Mouse (Mus musculus): Measurements from ENCODE around the gene Hoxb5. TPM values are rescaled to one million over a fixed set of nuclear protein-coding genes. Genes with fewer than 3 reads are reported as not detected.

Hoxb5 gene
- polyA plus RNA-seq, 1 experiment from 2014 or later: 67.1 TPM

DNA sequence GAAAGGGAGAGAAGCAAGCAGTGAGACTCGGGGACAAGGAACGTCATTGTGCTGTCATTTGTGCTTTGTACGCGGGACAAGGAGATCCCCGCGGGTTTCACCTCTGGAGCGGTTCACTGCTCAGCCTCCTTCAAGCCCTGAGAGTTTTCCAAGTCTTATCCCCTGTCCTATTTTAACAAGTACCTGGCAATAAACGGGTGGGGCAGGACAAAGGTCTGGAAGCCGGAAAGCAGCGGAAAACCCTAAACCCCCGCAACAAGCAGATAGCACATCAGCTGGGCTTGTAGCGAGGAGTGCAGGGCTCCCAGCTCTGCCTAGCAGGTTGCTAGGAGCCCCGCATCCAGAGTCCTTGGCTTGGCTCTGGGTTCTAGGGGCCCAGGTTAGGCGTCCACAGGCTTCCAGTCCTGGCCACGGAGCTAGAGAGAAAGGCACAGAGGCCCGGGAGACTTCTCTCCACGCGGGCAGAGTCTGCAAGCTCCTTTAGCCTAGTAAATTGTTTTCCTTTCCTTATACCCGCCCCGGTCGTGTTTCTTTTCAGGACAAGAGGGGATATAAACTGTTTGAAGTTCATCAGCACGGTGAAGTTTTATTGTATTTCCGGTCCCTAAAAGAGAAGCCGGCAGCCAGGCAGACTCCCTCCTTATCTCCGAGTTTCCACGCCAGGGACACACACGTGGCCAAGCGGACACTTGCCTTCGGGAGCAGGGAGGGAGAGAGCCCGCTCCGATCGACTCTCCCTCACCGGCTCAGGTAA lies 39.3 kb upstream of the Hoxb5 start:
- peaks cover 93% of the 10 kb centered on the region for H3K4me1 ChIP-seq (replicated peaks)
- H3K9ac ChIP-seq: peak overlapping the region; percentile 63
- H3K27ac ChIP-seq (replicated peaks): peak overlapping the region; percentile 30
- WGBS: 7% methylated on average over 33 of the region's 33 CpGs
- H3K27me3 ChIP-seq: peaks cover 33% of the 10 kb centered on the region
- peak overlapping the region; percentile 48 for H3K4me2 ChIP-seq
- ATAC-seq (ENCODE audit: low read depth): no peak
- peaks cover 6% of the 10 kb centered on the region; the same call in 1 of the 2 replicates for H3K36me3 ChIP-seq
- peak overlapping the region; percentile 10 for H3K4me3 ChIP-seq
- no peaks in the 10 kb centered on the region for H3K9me3 ChIP-seq

DNA sequence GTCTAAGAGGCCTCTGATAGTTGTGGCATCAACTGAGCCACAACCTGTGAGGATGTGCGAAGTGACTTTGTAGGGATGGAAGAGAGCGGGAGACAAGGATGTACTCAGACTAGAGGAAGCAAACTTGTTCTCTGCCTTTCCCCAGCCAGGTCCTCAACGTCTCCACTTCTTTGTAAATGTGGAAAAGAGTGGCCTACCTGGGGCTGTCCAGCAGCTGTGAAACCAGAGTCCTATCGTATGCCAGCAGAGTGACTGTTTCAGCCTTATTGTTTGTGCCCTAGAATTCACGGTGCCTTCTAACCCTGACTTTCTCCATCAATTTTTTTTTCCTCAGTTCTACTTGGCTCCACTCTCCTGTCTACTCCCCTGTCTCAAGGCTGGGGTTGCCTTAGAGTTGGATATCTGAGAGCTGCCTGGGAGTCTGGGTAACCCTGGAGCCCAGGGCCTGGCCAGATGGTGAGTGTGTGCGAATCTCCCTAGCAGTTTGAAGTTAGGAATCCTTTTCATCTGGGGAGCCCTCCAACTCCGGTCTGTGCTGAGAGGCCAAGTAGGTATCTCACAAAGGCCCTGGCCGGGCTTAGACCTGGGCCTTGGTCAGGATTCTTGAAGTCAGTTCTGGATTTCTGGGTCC lies 38.6 kb upstream of the Hoxb5 start:
- H3K36me3 ChIP-seq: peaks cover 6% of the 10 kb centered on the region; the same call in 1 of the 2 replicates
- H3K9ac ChIP-seq: peak overlapping the region; percentile 63
- peak overlapping the region; percentile 48 for H3K4me2 ChIP-seq
- WGBS: 27% methylated on average over 8 of the region's 8 CpGs
- peak overlapping the region; percentile 53; the same call in 1 of the 2 replicates for H3K27ac ChIP-seq (replicated peaks)
- no peaks in the 10 kb centered on the region for H3K9me3 ChIP-seq
- ATAC-seq (ENCODE audit: low read depth): no peak
- H3K4me3 ChIP-seq: peak overlapping the region; percentile 10; the same call in 1 of the 2 replicates
- H3K4me1 ChIP-seq (replicated peaks): peaks cover 93% of the 10 kb centered on the region
- H3K27me3 ChIP-seq: peaks cover 29% of the 10 kb centered on the region

DNA sequence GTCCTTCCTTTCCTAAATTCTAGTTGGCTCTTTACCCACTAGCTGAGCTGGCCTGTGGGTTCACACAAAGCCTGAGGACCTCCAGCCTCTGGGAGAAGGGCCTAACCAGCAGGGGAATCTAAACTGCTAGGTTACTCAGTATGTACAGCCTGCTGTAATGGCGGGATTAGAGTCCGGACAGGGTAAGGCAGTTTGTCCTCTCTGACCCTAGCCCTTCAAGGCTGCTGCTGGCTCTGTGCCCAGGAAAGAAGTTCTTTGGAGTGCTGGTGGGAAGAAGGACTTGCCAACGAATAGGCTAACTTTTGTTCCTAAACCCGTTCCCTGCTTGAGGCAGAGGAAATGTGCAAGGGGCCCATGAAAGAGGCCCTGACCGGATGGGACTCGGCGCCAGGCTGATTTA lies 37.2 kb upstream of the Hoxb5 start:
- ATAC-seq (ENCODE audit: low read depth): no peak
- Histone ChIP-seq H3K36me3 (peaks cover 6% of the 10 kb centered on the region; the same call in 1 of the 2 replicates), H3K9ac (peak overlapping the region; percentile 42; the same call in 1 of the 2 replicates), H3K4me2 (peak overlapping the region; percentile 29), H3K27ac (replicated peaks) (peak overlapping the region; percentile 75), H3K27me3 (peaks cover 29% of the 10 kb centered on the region), H3K4me1 (replicated peaks) (peaks cover 93% of the 10 kb centered on the region), H3K4me3 (no peak overlapping the region), H3K9me3 (no peaks in the 10 kb centered on the region)
- WGBS: 12% methylated on average over 7 of the region's 7 CpGs

DNA sequence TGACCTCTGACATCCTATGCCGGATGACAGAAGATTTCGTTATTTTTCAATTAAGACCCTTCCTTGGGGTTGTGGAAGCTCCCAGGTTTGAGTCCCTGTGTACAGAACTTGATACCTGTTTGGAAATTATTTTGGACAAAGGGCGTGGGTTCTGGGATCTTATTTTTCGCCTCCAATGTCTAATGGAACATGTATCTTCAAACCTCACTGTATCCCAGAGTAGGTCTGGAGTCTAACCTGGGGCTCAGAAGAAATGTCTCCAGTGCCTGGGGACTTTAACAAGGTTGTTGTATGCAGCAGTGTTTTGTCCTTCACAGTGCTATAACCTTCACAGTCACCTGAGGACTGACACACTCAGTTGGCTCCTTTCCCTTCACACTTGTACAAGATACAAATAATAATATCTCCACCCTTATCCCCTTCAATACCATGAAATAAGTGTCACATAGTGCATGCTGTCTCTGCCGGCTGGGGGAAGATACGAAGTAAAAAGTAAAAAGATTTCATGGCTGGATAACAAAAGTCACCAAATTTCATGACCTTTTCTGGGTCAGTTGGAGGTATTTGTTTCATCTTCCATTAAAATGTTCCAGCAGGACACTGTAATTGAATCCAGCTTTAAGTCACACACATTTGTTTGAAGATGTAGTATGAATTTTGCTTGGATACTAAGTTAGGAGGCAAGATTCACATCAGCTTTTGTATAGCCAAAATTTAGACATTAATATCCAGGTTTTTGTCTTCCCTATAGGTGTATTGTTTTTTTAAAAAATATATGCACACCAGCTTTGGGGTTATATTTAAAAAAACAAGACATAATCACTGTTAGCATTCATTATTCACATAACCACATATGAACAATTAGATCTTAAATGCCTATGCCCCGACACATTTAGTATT lies 35.9 kb upstream of the Hoxb5 start:
- H3K4me1 ChIP-seq (replicated peaks): peaks cover 84% of the 10 kb centered on the region
- peak overlapping the region; percentile 31 for H3K4me2 ChIP-seq
- 45% methylated on average over 7 of the region's 7 CpGs for WGBS
- H3K36me3 ChIP-seq: peaks cover 6% of the 10 kb centered on the region; the same call in 1 of the 2 replicates
- peak overlapping the region; percentile 42; the same call in 1 of the 2 replicates for H3K9ac ChIP-seq
- peak overlapping the region; percentile 10; the same call in 1 of the 2 replicates for H3K4me3 ChIP-seq
- peak overlapping the region; percentile 75 for H3K27ac ChIP-seq (replicated peaks)
- H3K9me3 ChIP-seq: no peaks in the 10 kb centered on the region
- ATAC-seq (ENCODE audit: low read depth): no peak
- peaks cover 28% of the 10 kb centered on the region for H3K27me3 ChIP-seq

DNA sequence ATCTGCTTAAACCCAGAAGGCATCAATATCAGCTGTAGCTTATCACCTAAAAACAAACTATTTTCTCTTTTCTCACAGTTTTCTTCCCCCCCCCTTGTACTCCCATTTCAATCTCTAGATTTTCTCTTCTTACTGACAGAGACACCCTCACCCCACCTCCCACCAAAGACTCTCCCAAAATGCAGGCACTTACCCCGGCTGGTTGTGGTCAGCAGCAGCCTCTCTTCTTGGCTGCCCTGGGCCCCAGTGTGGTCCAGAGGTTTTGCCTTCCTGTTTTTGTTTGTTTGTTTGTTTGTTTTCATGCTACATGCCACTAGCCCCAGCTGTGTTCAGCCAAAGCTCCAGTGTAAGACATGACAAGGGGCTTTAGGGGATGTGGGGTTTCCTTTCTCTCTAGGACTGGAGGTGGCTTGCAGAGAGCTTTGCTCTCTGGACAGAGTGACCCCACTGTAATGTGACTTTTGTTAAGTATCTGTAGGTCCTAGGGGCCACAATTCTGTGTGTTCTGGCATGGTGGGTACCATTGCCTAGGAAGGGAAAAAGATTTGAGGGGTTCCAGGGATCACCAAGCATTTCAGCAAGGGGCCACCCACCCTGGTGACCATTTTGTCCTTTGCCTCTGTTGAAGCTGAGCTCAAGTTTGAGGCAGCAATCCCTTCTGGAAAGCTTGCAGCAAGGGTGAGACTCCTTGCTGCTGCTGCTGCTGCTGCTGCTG lies 34.9 kb upstream of the Hoxb5 start:
- H3K4me2 ChIP-seq: peak overlapping the region; percentile 96
- peak overlapping the region; percentile 100 for H3K9ac ChIP-seq
- peaks cover 83% of the 10 kb centered on the region for H3K4me1 ChIP-seq (replicated peaks)
- H3K4me3 ChIP-seq: no peak overlapping the region
- H3K27me3 ChIP-seq: peaks cover 19% of the 10 kb centered on the region
- no peak for ATAC-seq (ENCODE audit: low read depth)
- peak overlapping the region; percentile 100 for H3K27ac ChIP-seq (replicated peaks)
- 17% methylated on average over 1 of the region's 1 CpGs for WGBS
- H3K36me3 ChIP-seq: peaks cover 6% of the 10 kb centered on the region; the same call in 1 of the 2 replicates
- H3K9me3 ChIP-seq: no peaks in the 10 kb centered on the region

DNA sequence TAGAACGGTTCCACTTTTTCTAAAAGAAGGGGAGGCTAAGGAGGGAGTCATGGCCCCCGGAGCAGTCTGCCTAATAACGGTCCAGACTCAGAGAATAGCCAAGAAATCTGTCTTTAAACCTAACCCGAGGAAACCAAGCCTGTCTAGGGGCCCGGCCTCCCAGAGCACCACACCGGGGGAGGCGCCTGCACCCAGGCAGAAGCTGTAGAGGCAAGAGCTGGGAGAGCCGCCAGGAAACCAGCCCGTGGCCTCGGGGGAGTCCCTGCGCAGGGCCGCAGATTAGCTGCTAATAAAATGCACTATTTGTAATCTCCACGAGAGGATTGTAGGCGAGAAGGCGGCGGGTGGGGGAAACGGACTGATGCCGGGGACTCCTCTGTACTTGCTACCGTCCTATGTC lies 33.3 kb upstream of the Hoxb5 start:
- 0 out of 2 replicates have a peak, but pooled peaks cover 2% of the 10 kb centered on the region for H3K36me3 ChIP-seq
- peak; percentile 40 for ATAC-seq (ENCODE audit: low read depth)

DNA sequence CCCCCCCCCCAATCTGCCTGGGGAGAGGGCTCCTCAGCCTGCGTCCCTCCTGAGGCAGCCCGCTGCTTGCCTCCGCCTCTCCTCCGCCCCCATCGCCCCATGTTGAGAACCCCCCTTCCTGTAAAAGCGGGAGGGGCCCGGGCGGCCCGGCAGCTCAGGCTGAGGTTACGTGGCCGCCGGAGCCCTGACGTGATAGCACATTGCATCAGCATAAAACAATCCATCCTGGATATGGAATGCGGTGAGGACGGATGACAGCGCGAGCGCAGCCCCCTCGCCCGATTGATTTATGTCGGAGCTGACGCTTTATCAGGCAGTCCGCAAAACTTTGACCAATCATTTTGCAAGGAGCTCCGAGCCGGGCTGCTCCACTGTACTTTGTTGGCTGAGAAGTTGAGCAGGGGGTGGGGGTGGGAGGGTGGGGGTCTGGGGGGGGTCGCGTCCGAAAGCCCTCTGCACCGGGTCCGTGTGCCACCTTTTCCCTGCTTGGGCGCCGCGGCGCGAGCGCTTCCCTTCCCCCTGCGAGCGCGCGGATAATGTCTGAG lies 32.1 kb upstream of the Hoxb5 start, which contains the start of gene Hoxb9:
Gene Hoxb9 (plus strand): TSS at position 462 of the 545 bp plus-strand sequence.
- H3K9ac ChIP-seq: peak within 1 kb of the TSS; percentile 100
- peaks cover 83% of the 10 kb centered on the region for H3K4me1 ChIP-seq (replicated peaks)
- no peaks in the 10 kb centered on the region for H3K9me3 ChIP-seq
- peak within 1 kb of the TSS; percentile 100 for H3K27ac ChIP-seq (replicated peaks)
- peak; percentile 78 for ATAC-seq (ENCODE audit: low read depth)
- H3K4me3 ChIP-seq: peak within 1 kb of the TSS; percentile 99
- H3K4me2 ChIP-seq: peak within 1 kb of the TSS; percentile 96
- H3K36me3 ChIP-seq: no peaks in the 10 kb centered on the region
- H3K27me3 ChIP-seq: peaks cover 7% of the 10 kb centered on the region
- WGBS: under 1% methylated on average over 40 of the region's 40 CpGs

More for the DNA sequence above, 33.3 kb upstream of the Hoxb5 start:
- WGBS: under 1% methylated on average over 19 of the region's 19 CpGs
- peak overlapping the region; percentile 100 for H3K9ac ChIP-seq
- H3K27me3 ChIP-seq: peaks cover 14% of the 10 kb centered on the region
- H3K4me1 ChIP-seq (replicated peaks): peaks cover 83% of the 10 kb centered on the region
- peak overlapping the region; percentile 100 for H3K27ac ChIP-seq (replicated peaks)
- H3K4me3 ChIP-seq: peak overlapping the region; percentile 99
- H3K9me3 ChIP-seq: no peaks in the 10 kb centered on the region
- peak overlapping the region; percentile 96 for H3K4me2 ChIP-seq

DNA sequence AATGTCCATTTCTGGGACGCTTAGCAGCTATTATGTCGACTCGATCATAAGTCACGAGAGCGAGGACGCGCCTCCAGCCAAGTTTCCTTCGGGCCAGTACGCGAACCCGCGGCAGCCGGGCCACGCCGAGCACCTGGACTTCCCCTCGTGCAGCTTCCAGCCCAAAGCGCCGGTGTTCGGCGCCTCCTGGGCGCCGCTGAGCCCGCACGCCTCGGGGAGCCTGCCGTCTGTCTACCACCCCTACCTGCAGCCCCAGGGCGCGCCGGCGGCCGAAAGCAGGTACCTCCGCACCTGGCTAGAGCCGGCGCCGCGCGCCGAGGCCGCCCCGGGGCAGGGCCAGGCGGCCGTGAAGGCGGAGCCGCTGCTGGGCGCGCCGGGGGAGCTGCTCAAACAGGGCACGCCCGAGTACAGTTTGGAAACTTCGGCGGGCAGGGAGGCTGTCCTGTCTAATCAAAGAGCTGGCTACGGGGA lies 31.6 kb upstream of the Hoxb5 start:
- WGBS: under 1% methylated on average over 52 of the region's 52 CpGs

DNA sequence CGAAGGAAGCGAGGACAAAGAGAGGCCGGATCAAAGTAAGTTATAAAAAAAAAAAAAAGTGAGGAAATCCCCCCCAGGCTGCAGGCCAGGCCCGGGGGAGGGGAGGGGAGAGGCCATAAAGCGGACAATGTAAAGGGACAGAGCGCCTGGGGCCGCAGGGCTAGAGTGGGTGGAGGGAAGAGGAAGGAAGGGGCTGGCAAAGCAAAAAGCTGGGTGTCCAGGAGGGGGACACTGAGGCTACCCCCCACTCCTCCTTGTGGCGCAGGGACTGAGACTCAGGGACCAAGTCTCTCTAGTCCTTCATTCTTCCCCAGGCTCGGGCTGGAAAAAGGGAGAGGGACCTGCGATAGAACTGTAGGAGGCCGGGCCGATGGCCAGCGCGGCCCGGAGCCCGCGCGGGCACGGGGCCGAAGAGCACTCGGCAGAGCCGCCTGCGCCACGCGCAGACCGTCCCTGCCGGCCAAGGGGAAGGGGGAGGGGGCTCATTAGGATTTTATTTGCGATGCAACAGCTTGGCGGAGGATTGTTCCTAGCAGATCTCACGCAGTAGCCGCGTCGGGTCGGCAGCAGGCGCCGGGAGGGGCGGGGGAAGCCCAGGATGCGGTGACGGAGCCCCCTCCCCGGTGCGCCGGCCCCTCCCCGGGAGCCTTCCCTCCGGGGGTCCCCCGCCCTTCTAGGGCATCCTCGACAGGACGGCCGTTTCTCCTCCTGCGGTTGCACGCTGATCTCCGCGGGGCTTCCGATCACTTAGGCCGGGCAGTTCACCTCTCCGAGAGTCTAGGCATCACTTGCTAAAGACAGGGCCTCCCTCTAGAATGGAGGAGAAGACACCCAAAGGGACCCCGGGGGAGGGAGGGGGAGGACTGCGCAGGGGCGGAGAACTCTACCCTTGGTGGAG lies 30.9 kb upstream of the Hoxb5 start:
- Histone ChIP-seq H3K4me1 (replicated peaks) (peaks cover 84% of the 10 kb centered on the region), H3K9ac (peak overlapping the region; percentile 100)

More for the DNA sequence above, 31.6 kb upstream of the Hoxb5 start:
- Histone ChIP-seq H3K4me3 (peak overlapping the region; percentile 99), H3K4me2 (peak overlapping the region; percentile 96), H3K27me3 (peaks cover 5% of the 10 kb centered on the region), H3K27ac (replicated peaks) (peak overlapping the region; percentile 100), H3K36me3 (no peaks in the 10 kb centered on the region), H3K9me3 (no peaks in the 10 kb centered on the region), H3K4me1 (replicated peaks) (peaks cover 83% of the 10 kb centered on the region), H3K9ac (peak overlapping the region; percentile 100)
- ATAC-seq (ENCODE audit: low read depth): peak; percentile 7; the same call in 1 of the 2 replicates

DNA sequence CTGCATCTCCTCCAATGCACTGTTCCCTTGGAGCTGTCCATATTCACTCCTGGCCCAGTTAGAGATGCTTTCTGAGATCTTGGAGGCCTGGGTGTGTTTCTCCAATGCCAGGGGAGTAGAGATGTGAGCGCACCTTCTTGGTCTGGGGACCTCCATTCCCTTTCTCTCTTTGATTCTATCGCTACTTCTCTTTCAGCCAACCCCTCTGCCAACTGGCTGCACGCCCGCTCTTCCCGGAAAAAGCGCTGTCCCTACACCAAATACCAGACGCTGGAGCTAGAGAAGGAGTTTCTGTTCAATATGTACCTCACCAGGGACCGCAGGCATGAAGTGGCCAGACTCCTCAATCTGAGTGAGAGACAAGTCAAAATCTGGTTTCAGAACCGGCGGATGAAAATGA lies 28.7 kb upstream of the Hoxb5 start:
- Histone ChIP-seq H3K9me3 (no peaks in the 10 kb centered on the region), H3K4me2 (peak overlapping the region; percentile 96), H3K9ac (peak overlapping the region; percentile 100), H3K4me3 (peak overlapping the region; percentile 99), H3K27me3 (no peaks in the 10 kb centered on the region), H3K27ac (replicated peaks) (peak overlapping the region; percentile 100), H3K36me3 (no peaks in the 10 kb centered on the region), H3K4me1 (replicated peaks) (peaks cover 88% of the 10 kb centered on the region)
- ATAC-seq (ENCODE audit: low read depth): no peak
- 5% methylated on average over 10 of the region's 10 CpGs for WGBS

More for the DNA sequence above, 30.9 kb upstream of the Hoxb5 start:
- H3K4me2 ChIP-seq: peak overlapping the region; percentile 96
- H3K9me3 ChIP-seq: no peaks in the 10 kb centered on the region
- ATAC-seq (ENCODE audit: low read depth): peak; percentile 29
- under 1% methylated on average over 48 of the region's 58 CpGs for WGBS
- peak overlapping the region; percentile 100 for H3K27ac ChIP-seq (replicated peaks)
- peak overlapping the region; percentile 99 for H3K4me3 ChIP-seq
- no peaks in the 10 kb centered on the region; the same call in 1 of the 2 replicates for H3K27me3 ChIP-seq
- no peaks in the 10 kb centered on the region for H3K36me3 ChIP-seq

All from neural tube, embryonic 13.5 days (tissue).